In genomic region chr13:30836342-30836741, GRCm38 (mm10) we compare ENCODE assay signal across 18 mouse cellular contexts.
"Had no signal": no experiment of that assay in that cellular context is flagged by ENCODE, and none has a peak within 500 bp of the region (broad histone marks: within the 10 kb centered on the region; RNA-seq: fewer than 3 reads in every experiment).

No protein-coding gene starts in this region.

- H3K27me3 ChIP-seq: midbrain, embryonic 12.5 days; neural tube, embryonic 13.5 days; neural tube, embryonic 15.5 days had no signal

- H3K9ac ChIP-seq: lung, embryonic 14.5 days; midbrain, embryonic 12.5 days; neural tube, embryonic 13.5 days; neural tube, embryonic 15.5 days had no signal

- H3K4me2 ChIP-seq: lung, embryonic 14.5 days; midbrain, embryonic 12.5 days; neural tube, embryonic 13.5 days; neural tube, embryonic 15.5 days had no signal

- H3K4me3 ChIP-seq: midbrain, embryonic 10.5 days; midbrain, embryonic 12.5 days; myocyte; neural tube, embryonic 13.5 days; neural tube, embryonic 15.5 days had no signal

- H3K27ac ChIP-seq: midbrain, embryonic 10.5 days; midbrain, embryonic 12.5 days; neural tube, embryonic 13.5 days; neural tube, embryonic 15.5 days had no signal

- DNase-seq: lung, embryonic 14.5 days; lung, postnatal 10 days; lung, postnatal 4 days; midbrain, embryonic 14.5 days; retina, postnatal 1 day; right cerebral cortex, adult 18-20 months; right cerebral cortex, postnatal 25 days; right cerebral cortex, postnatal 4 days; spleen, adult 18-20 months; thymus, adult 18-20 months; thymus, postnatal 14 days; thymus, postnatal 36 days had no signal

- H3K9me3 ChIP-seq: midbrain, embryonic 10.5 days; midbrain, embryonic 12.5 days; neural tube, embryonic 13.5 days; neural tube, embryonic 15.5 days had no signal

- H3K4me1 ChIP-seq: midbrain, embryonic 10.5 days; midbrain, embryonic 12.5 days; neural tube, embryonic 13.5 days; neural tube, embryonic 15.5 days had no signal

- ATAC-seq: midbrain, embryonic 16.5 days had no signal
